Mouse (Mus musculus): ENCODE results near the gene Slc16a8. TPM values are rescaled to one million over a fixed set of nuclear protein-coding genes. Genes with fewer than 3 reads are reported as not detected.
A peak's percentile ranks its signal among the peaks of the same experiment; 100 is the strongest.

The Slc16a8 gene
- polyA plus RNA-seq, 1 experiment = not detected

- no peak overlapping the region for H3K27ac ChIP-seq (ENCODE audit: control insufficient read depth, insufficient read depth, low read depth, low read length)
- peaks cover under 1% of the 10 kb centered on the region; the same call in 1 of the 2 replicates for H3K4me1 ChIP-seq (ENCODE audit: control insufficient read depth, insufficient read depth, low read length)
- TF ChIP-seq POLR2A (IDR thresholded peaks at IDR 0.05; ENCODE audit: control insufficient read depth, low read depth, low read length) (no peak), CTCF (IDR thresholded peaks at IDR 0.05; ENCODE audit: control insufficient read depth, insufficient read depth, insufficient replicate concordance, low read depth, low read length) (no peak)
- H3K36me3 ChIP-seq (ENCODE audit: control insufficient read depth, insufficient read depth, low read length) = no peaks in the 10 kb centered on the region
- H3K4me3 ChIP-seq (ENCODE audit: control insufficient read depth, low read depth, low read length) = no peak overlapping the region
- H3K27me3 ChIP-seq (ENCODE audit: control insufficient read depth, insufficient read depth, low read length) = no peaks in the 10 kb centered on the region
Observed at GRCm38 (mm10) chr15:79219572-79219971, 35.0 kb downstream of the Slc16a8 start.

- peaks cover 10% of the 10 kb centered on the region for H3K4me1 ChIP-seq (ENCODE audit: control insufficient read depth, insufficient read depth, low read length)
- H3K4me3 ChIP-seq (ENCODE audit: control insufficient read depth, low read depth, low read length) = peak overlapping the region; percentile 14
- TF ChIP-seq POLR2A (IDR thresholded peaks at IDR 0.05; ENCODE audit: control insufficient read depth, low read depth, low read length) = no peak
- TF ChIP-seq CTCF (IDR thresholded peaks at IDR 0.05; ENCODE audit: control insufficient read depth, insufficient read depth, insufficient replicate concordance, low read depth, low read length) = no peak
- no peak overlapping the region for H3K27ac ChIP-seq (ENCODE audit: control insufficient read depth, insufficient read depth, low read depth, low read length)
- no peaks in the 10 kb centered on the region for H3K27me3 ChIP-seq (ENCODE audit: control insufficient read depth, insufficient read depth, low read length)
- H3K36me3 ChIP-seq (ENCODE audit: control insufficient read depth, insufficient read depth, low read length) = no peaks in the 10 kb centered on the region
Observed at GRCm38 (mm10) chr15:79216191-79216590, 38.4 kb downstream of the Slc16a8 start.

- Histone ChIP-seq H3K4me1 (ENCODE audit: control insufficient read depth, insufficient read depth, low read length) (peaks cover 14% of the 10 kb centered on the region), H3K4me3 (ENCODE audit: control insufficient read depth, low read depth, low read length) (peak overlapping the region; percentile 79), H3K27me3 (ENCODE audit: control insufficient read depth, insufficient read depth, low read length) (no peaks in the 10 kb centered on the region), H3K36me3 (ENCODE audit: control insufficient read depth, insufficient read depth, low read length) (no peaks in the 10 kb centered on the region), H3K27ac (ENCODE audit: control insufficient read depth, insufficient read depth, low read depth, low read length) (no peak overlapping the region)
- TF ChIP-seq POLR2A (IDR thresholded peaks at IDR 0.05; ENCODE audit: control insufficient read depth, low read depth, low read length) (no peak), CTCF (IDR thresholded peaks at IDR 0.05; ENCODE audit: control insufficient read depth, insufficient read depth, insufficient replicate concordance, low read depth, low read length) (no peak)
Observed at GRCm38 (mm10) chr15:79213591-79213990, 41.0 kb downstream of the Slc16a8 start.

GRCm38 (mm10) chr15:79212750-79213446 is 41.7 kb downstream of the Slc16a8 start:
- H3K27me3 ChIP-seq (ENCODE audit: control insufficient read depth, insufficient read depth, low read length) = no peaks in the 10 kb centered on the region
- peaks cover 14% of the 10 kb centered on the region for H3K4me1 ChIP-seq (ENCODE audit: control insufficient read depth, insufficient read depth, low read length)
- H3K4me3 ChIP-seq (ENCODE audit: control insufficient read depth, low read depth, low read length) = peak overlapping the region; percentile 79
- peak overlapping the region; percentile 45; the same call in 1 of the 2 replicates for H3K27ac ChIP-seq (ENCODE audit: control insufficient read depth, insufficient read depth, low read depth, low read length)
- no peaks in the 10 kb centered on the region for H3K36me3 ChIP-seq (ENCODE audit: control insufficient read depth, insufficient read depth, low read length)
- TF ChIP-seq CTCF (IDR thresholded peaks at IDR 0.05; ENCODE audit: control insufficient read depth, insufficient read depth, insufficient replicate concordance, low read depth, low read length) (no peak), POLR2A (IDR thresholded peaks at IDR 0.05; ENCODE audit: control insufficient read depth, low read depth, low read length) (peak; percentile 61)

- H3K36me3 ChIP-seq (ENCODE audit: control insufficient read depth, insufficient read depth, low read length) = no peaks in the 10 kb centered on the region
- no peaks in the 10 kb centered on the region for H3K27me3 ChIP-seq (ENCODE audit: control insufficient read depth, insufficient read depth, low read length)
- no peak overlapping the region for H3K27ac ChIP-seq (ENCODE audit: control insufficient read depth, insufficient read depth, low read depth, low read length)
- H3K4me1 ChIP-seq (ENCODE audit: control insufficient read depth, insufficient read depth, low read length) = peaks cover 14% of the 10 kb centered on the region
- no peak for TF ChIP-seq CTCF (IDR thresholded peaks at IDR 0.05; ENCODE audit: control insufficient read depth, insufficient read depth, insufficient replicate concordance, low read depth, low read length)
- no peak for TF ChIP-seq POLR2A (IDR thresholded peaks at IDR 0.05; ENCODE audit: control insufficient read depth, low read depth, low read length)
- no peak overlapping the region for H3K4me3 ChIP-seq (ENCODE audit: control insufficient read depth, low read depth, low read length)
Observed at GRCm38 (mm10) chr15:79210357-79210756, 44.2 kb downstream of the Slc16a8 start.

- Histone ChIP-seq H3K27me3 (ENCODE audit: control insufficient read depth, insufficient read depth, low read length) (no peaks in the 10 kb centered on the region), H3K36me3 (ENCODE audit: control insufficient read depth, insufficient read depth, low read length) (no peaks in the 10 kb centered on the region), H3K4me3 (ENCODE audit: control insufficient read depth, low read depth, low read length) (peak overlapping the region; percentile 43), H3K4me1 (ENCODE audit: control insufficient read depth, insufficient read depth, low read length) (peaks cover 14% of the 10 kb centered on the region), H3K27ac (ENCODE audit: control insufficient read depth, insufficient read depth, low read depth, low read length) (no peak overlapping the region)
- TF ChIP-seq POLR2A (IDR thresholded peaks at IDR 0.05; ENCODE audit: control insufficient read depth, low read depth, low read length) (no peak), CTCF (IDR thresholded peaks at IDR 0.05; ENCODE audit: control insufficient read depth, insufficient read depth, insufficient replicate concordance, low read depth, low read length) (no peak)
Observed at GRCm38 (mm10) chr15:79208758-79209439, 45.7 kb downstream of the Slc16a8 start.

GRCm38 (mm10) chr15:79208211-79208610 is 46.4 kb downstream of the Slc16a8 start:
- Histone ChIP-seq H3K36me3 (ENCODE audit: control insufficient read depth, insufficient read depth, low read length) (no peaks in the 10 kb centered on the region), H3K27me3 (ENCODE audit: control insufficient read depth, insufficient read depth, low read length) (no peaks in the 10 kb centered on the region), H3K27ac (ENCODE audit: control insufficient read depth, insufficient read depth, low read depth, low read length) (no peak overlapping the region), H3K4me1 (ENCODE audit: control insufficient read depth, insufficient read depth, low read length) (peaks cover 9% of the 10 kb centered on the region), H3K4me3 (ENCODE audit: control insufficient read depth, low read depth, low read length) (no peak overlapping the region)
- no peak for TF ChIP-seq POLR2A (IDR thresholded peaks at IDR 0.05; ENCODE audit: control insufficient read depth, low read depth, low read length)
- TF ChIP-seq CTCF (IDR thresholded peaks at IDR 0.05; ENCODE audit: control insufficient read depth, insufficient read depth, insufficient replicate concordance, low read depth, low read length) = no peak

Data from testis, adult 2 months (tissue).